Mouse (Mus musculus) retina, postnatal 7 days (tissue): ENCODE results near the gene Abcc6.
"Not testable (repeated sequence)": the region's sequence is repeated elsewhere in the genome, so short reads cannot be mapped to it uniquely, and the experiment has no call there.

Experiments used
- DNase-seq: peaks from one replicate; pipeline ENCODE4 v3.0.0-alpha.2; 2012; ENCODE audit warnings: low read depth, low spot score

Gene Abcc6

GRCm38 (mm10) chr7:45933766-45934165 is 96.3 kb downstream of the Abcc6 start:
- not testable (repeated sequence) for DNase-seq

DNA sequence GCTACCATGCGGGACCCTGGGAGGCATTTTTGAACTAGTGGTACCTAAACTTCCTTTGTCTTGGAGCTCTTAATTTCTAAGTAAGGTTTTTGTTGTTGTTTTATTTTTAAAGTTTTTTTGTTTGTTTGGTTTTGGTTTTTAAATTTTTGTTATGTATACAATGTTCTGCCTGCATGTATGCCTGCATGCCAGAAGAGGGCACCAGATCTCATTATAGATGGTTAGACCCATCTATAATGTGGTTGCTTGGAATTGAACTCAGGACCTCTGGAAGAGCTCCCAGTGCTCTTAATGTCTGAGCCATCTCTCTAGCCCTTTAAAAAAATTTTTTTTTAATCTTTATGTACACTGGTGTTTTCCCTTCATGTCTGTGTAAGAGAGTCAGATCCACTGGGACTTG is 100.4 kb downstream of the Abcc6 start:
- DNase-seq, result no peak

DNA sequence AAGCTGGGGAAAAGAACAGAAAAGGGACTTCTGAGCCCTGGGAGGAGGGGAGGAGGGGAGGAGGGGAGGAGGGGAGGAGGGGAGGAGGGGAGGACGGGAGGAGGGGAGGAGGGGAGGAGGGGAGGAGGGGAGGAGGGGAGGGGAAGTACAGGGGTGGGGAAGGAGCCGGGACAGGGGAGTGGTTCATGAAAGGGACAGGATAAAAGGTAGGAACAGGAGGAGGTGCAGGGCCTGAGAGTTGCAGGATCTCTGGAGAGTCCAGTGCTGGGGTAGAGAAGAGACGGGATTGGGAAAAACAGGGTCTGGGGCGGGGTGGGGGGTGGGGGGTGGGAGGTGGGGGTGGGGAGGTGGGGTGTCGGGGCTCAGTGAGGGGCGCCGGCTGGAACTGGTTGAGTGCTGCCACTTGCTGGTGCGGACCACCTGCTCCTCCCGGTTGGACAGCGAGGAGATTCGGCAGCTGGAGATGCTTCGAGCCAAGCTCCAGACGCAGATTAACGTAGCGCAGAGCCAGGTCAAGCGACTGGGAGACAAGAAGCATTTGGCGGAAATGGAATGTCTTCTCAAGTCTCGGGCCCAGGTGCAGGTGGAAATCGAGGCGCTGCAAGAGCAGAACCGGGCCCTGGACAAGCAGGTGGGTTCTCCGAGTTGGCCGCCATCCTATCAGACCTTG is 101.3 kb downstream of the Abcc6 start:
- no peak for DNase-seq

DNA sequence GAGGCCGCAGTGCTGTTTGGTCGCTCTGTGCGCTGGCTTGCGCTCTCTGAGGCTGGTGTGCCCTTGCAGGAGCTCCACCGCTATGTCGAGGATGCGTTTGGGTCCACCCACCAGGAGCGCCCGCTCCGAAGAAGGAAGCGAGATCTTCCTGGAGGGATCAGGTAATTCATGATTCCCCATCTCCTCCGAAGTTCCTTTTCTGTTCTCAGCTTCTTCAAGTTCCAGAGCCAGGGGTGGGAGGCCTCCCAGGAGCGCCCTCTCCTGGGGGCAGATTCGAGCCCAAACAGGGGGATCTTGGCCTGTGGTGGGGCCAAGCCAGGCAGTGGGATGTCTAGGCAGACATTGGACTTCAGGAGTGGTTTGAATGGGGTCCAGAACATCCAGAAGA is 105.7 kb downstream of the Abcc6 start:
- DNase-seq, result no peak

GRCm38 (mm10) chr7:45923762-45924428 is 106.2 kb downstream of the Abcc6 start, which contains the start of gene Ccdc114:
Gene Ccdc114 (plus strand): TSS chr7:45924072.
- DNase-seq, result no peak

DNA sequence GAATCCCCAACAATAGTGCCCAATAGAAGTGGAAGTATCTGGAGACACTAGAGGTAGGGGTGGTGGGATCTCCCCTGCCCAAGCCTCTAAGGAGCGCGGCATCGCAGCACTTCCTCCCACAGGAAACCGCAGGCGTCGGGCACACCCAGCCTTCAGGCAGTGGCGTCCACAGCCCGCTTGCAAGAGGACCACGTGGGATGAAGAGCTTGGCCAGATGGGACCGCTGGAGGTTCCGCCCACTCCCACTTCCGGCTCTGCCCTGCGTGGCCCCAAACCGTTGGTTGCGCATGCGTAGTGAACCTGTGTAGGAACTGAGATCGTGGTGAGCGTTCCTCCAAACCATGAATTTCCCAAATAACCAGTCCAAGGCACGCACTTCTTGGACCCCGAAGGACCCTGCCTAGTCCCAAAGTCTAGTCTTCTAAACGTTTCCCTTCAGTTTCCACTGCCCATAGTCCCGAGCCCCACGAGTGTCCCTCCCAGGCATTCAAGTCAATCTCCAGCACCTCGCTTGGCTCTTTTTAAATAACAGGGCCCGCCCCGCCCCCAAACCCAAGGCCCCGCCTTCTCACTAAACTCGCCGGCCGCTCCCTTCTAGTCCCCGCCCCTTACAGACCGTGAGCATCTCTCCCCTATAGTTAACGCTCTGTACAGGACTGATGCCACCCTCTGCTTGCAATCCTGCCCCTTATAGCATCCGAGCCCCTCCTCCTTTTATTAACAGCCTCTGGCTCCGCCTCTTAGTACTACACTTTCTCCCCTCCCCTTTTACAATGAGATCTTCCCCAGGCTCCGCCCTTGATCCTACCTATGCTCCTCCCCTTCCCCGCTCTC is 107.0 kb downstream of the Abcc6 start:
- peak; percentile 88 for DNase-seq

- DNase-seq, result no peak
These were observed 108.0 kb downstream of the Abcc6 start for GRCm38 (mm10) chr7:45921950-45922600.

GRCm38 (mm10) chr7:45921242-45921621 is 108.9 kb downstream of the Abcc6 start, which contains the start of gene Emp3:
Gene Emp3 (minus strand): TSS chr7:45921404.
- DNase-seq, result no peak

GRCm38 (mm10) chr7:45920583-45921241 is 109.4 kb downstream of the Abcc6 start:
- no peak for DNase-seq

GRCm38 (mm10) chr7:45919761-45920160 is 110.3 kb downstream of the Abcc6 start:
- DNase-seq, result no peak

- no peak for DNase-seq
These were observed 110.9 kb downstream of the Abcc6 start for GRCm38 (mm10) chr7:45919083-45919671.

DNA sequence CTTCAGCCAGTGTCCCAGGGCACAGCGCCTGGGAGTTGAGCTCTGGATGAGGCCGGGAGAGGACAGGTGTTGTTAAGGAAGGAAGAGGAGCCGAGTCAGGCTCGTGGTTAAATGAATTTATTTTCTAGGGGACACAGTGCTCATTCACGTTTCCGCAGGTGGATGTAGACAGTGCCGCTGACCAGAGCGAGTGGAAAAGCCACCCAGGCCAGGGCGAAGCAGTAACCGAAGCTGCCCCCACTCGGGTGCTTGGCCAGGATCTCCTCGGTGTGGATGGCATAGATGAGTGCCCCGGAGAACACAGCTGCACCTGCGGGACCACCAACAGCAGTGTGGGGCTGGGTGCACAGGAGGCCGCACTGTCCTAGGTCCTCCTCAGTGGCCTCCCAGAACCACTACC is 112.2 kb downstream of the Abcc6 start:
- DNase-seq, result no peak
